Mouse (Mus musculus) lung, adult 2 months (tissue): ENCODE data around the gene Ddx58. TPM values are rescaled to one million over a fixed set of nuclear protein-coding genes. Genes with fewer than 3 reads are reported as not detected.

ENCODE experiments used
- DNase-seq: peaks from one replicate; pipeline ENCODE4 v3.0.0; 2022
- H3K4me1 ChIP-seq: fragments of 200-500 bp; 2 replicates; pipeline ENCODE4 v1.6.1; 2011; ENCODE audit warnings: low read length; ENCODE audit not compliant: control insufficient read depth, insufficient read depth
- H3K4me3 ChIP-seq: fragments of 200-500 bp; replicated peaks from 2 replicates; pipeline ENCODE3; 2011; ENCODE audit warnings: low read depth, mild to moderate bottlenecking, control low read depth, low read length; ENCODE audit errors: extremely low read depth
- CTCF ChIP-seq: fragments of 200-500 bp; IDR thresholded peaks from 2 replicates; pipeline ENCODE4 v1.5.1; 2011; ENCODE audit warnings: mild to moderate bottlenecking, low read length, control low read depth; ENCODE audit not compliant: insufficient read depth
- POLR2A ChIP-seq: fragments of 200-500 bp; IDR thresholded peaks from 2 replicates; pipeline ENCODE4 v1.6.1; 2011; ENCODE audit warnings: low read depth, mild to moderate bottlenecking, control low read depth, low read length, borderline replicate concordance; ENCODE audit errors: extremely low read depth
- WGBS: fragments of 180-500 bp; shearing (Covaris S2); methylation state at CpG from one replicate; pipeline ENCODE4 v1.1.7; 2018; 5-methylcytosine and 5-hydroxymethylcytosine counted together
- polyA plus RNA-seq: library from polyadenylated mRNA; depleted of rRNA; stranded (reverse); fragments of >200 nt; gene quantifications from 2 replicates; pipeline ENCODE4 v1.2.3, GENCODE M21; 2012; rRNA removed

Ddx58 gene
- polyA plus RNA-seq, 1 experiment = 21.8 TPM

- 93% methylated on average over 8 of the region's 8 CpGs for WGBS
- no peak for DNase-seq
- TF ChIP-seq POLR2A (no peak), CTCF (no peak)
- Histone ChIP-seq H3K4me3 (no peak overlapping the region), H3K4me1 (peaks cover 12% of the 10 kb centered on the region)
Observed at GRCm38 (mm10) chr4:40160591-40161434, 78.8 kb downstream of the Ddx58 start.

DNA sequence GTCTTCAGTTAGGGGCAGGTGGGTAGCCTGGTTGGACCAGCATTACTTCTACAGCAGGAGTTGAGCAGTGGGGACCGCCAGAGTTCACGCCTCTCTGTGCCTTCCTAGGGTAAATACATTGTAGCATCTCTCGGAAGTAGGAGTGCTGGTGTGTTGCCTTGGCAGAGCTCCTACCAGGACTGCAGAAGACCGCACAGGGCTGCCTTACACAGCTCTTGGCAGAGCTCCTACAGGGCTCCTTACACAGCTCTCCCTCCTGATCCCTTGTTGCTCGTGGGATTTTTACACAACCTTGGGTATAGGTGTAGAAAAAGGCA is 81.4 kb downstream of the Ddx58 start:
- WGBS = 56% methylated on average over 5 of the region's 5 CpGs
- H3K4me3 ChIP-seq = no peak overlapping the region
- no peak for TF ChIP-seq CTCF
- no peak for DNase-seq
- peaks cover 15% of the 10 kb centered on the region for H3K4me1 ChIP-seq

- H3K4me1 ChIP-seq = peaks cover 15% of the 10 kb centered on the region
- 45% methylated on average over 5 of the region's 5 CpGs for WGBS
- no peak for DNase-seq
- H3K4me3 ChIP-seq = no peak overlapping the region
- TF ChIP-seq CTCF (no peak), POLR2A (no peak)
Observed at GRCm38 (mm10) chr4:40157500-40158223, 82.0 kb downstream of the Ddx58 start.

DNA sequence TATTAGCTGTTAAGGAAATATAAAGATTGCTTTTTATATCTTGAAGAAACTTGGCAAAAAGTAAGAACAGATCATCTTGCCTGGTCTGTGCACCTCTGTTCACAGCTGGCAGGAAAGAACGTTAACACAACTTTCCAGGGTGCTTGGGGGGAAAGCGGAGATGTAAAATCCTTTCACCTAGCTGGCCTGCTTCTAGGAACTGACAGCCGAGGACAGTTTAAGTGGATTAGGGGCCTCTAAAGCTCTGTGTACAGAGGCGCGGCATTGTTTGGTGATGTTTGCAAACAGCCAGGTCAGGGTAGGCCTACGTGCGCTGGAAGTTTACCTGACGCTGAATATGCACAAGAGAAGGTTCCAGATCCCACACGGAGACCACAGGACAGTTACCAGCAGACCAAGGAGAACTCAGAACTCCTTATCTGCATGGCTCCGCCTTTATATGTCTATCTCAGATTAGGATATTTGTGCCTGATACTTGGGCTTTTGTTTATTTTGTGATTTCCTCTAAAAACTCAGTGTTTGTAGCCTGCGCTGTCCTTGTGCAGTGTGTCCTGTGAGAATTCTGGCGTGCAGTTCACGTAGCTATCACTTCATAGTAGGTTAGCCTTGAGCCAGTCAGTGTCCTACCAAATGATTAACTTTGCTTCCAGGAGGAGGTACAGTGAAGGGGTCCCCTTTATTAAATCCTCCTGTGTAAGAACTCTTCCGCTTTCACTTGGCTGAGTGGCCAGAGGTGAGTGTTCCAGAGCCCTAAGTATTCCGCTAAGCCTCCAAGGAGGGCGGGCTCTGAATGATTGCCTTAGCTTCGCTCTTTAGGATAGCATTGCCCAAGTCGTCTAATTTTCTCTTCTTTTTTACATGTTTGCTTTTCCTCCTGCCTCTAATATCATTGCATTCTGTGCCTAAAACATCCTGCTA is 82.8 kb downstream of the Ddx58 start:
- H3K4me3 ChIP-seq = no peak overlapping the region
- TF ChIP-seq POLR2A (no peak), CTCF (no peak)
- H3K4me1 ChIP-seq = peaks cover 15% of the 10 kb centered on the region
- DNase-seq = peak; percentile 21
- 44% methylated on average over 18 of the region's 18 CpGs for WGBS

DNA sequence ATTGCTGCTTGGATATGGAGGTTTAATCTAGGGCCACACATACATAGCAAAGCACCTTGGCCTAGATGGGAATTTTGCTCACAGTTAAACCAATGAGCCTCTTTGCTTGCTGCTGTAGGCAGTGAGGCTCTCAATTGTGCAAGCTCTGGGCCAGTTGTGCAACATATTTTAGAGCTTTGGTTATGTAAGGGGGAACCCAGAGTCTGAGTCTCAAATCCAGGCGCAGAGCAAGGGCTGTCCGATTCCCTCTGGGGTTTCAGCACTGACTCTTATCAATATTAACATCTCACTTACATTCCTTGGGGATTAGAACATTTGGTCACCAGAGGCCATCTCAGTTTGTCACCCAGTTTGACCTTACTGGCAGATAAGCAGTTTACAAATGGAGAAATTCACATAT is 83.5 kb downstream of the Ddx58 start:
- no peak overlapping the region for H3K4me3 ChIP-seq
- DNase-seq = peak; percentile 67
- no peak for TF ChIP-seq CTCF
- TF ChIP-seq POLR2A = no peak
- H3K4me1 ChIP-seq = peaks cover 15% of the 10 kb centered on the region
- 24% methylated on average over 2 of the region's 2 CpGs for WGBS

GRCm38 (mm10) chr4:40155467-40155999 is 84.1 kb downstream of the Ddx58 start:
- H3K4me3 ChIP-seq = no peak overlapping the region
- H3K4me1 ChIP-seq = peaks cover 15% of the 10 kb centered on the region
- 77% methylated on average over 13 of the region's 13 CpGs for WGBS
- TF ChIP-seq POLR2A = no peak
- TF ChIP-seq CTCF = no peak
- no peak for DNase-seq

DNA sequence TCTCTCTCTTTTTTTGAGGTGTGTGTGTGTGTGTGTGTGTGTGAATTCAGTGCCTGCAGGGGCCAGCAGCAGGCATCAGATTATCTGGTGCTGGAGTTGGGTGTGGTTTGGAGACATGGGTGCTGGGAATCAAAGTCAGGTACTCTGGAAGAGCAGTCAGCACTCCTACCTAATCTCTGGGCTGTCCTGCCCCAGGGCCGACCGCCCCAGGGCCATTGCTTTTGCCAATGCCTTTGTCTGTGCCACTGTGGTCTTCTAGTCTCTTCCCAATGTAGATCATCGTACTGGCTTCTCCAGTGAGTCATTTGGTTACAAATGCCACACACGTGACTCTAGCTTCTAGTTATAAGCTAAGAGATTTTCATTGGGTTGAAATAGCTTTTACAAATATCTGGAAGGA is 84.9 kb downstream of the Ddx58 start:
- no peak for DNase-seq
- no peak overlapping the region for H3K4me3 ChIP-seq
- H3K4me1 ChIP-seq = peaks cover 15% of the 10 kb centered on the region
- TF ChIP-seq POLR2A (no peak), CTCF (no peak)
- 81% methylated on average over 4 of the region's 4 CpGs for WGBS

Other genes with a start within 250 kb of the Ddx58 start
- gene Aco1, start 96.7 kb downstream of the Ddx58 start, polyA plus RNA-seq = 28.9 and 35.4 TPM in 2 replicates
- gene Smim27, start 29.8 kb upstream of the Ddx58 start, polyA plus RNA-seq = 15.2 and 22.2 TPM in 2 replicates
- 4.0 and 5.3 TPM in 2 replicates for gene Topors, start 30.0 kb upstream of the Ddx58 start, polyA plus RNA-seq
- 58.8 and 59.3 TPM in 2 replicates for gene Ndufb6, start 39.6 kb upstream of the Ddx58 start, polyA plus RNA-seq
- 0.07 and 0.28 TPM in 2 replicates for gene Tmem215, start 232.4 kb upstream of the Ddx58 start, polyA plus RNA-seq